Mouse (Mus musculus) layer of hippocampus, adult 11-12 months (tissue): Measurements from ENCODE around the gene Olfr365.

Experiments
- DNase-seq: peaks from one replicate; pipeline ENCODE4 v3.0.0; 2022; ENCODE audit warnings: low spot score

Olfr365 gene

GRCm38 (mm10) chr2:37187898-37188297, at the start of gene Olfr365:
Gene Olfr365 (plus strand): TSS chr2:37188198.
- no peak for DNase-seq

- DNase-seq = no peak
These were observed 49.0 kb upstream of the Olfr365 start, which contains the start of gene Olfr364-ps1 for GRCm38 (mm10) chr2:37139022-37139421. Gene Olfr364-ps1 (plus strand): TSS chr2:37139322.

- DNase-seq = no peak
These were observed 23.3 kb downstream of the Olfr365 start, which contains the start of gene Olfr366 for GRCm38 (mm10) chr2:37211274-37211673. Gene Olfr366 (plus strand): TSS chr2:37211574.
